Mouse (Mus musculus): ENCODE measurements at regions not wholly inside any gene's neighbourhood (a gene's known extent, or its start where the extent isn't known, plus 50 kb on each side); places are given as distances from the start of the nearest gene placed in this dataset.

GRCm38 (mm10) chr6:143614431-143614987, 447.5 kb downstream of the Etnk1 start:
- peak; percentile 47 for DNase-seq
- intact Hi-C loops (cut with DNase I): no loop called here

- DNase-seq: no peak
- intact Hi-C loops (cut with DNase I): no loop called here
Observed at GRCm38 (mm10) chr6:143615361-143615760, 448.3 kb downstream of the Etnk1 start.

- intact Hi-C loops (cut with DNase I): no loop called here
- DNase-seq: no peak
Observed at GRCm38 (mm10) chr6:143616386-143616785, 449.4 kb downstream of the Etnk1 start.

GRCm38 (mm10) chr6:143618558-143618957, 451.5 kb downstream of the Etnk1 start:
- DNase-seq: no peak
- intact Hi-C loops (cut with DNase I): no loop called here

DNA sequence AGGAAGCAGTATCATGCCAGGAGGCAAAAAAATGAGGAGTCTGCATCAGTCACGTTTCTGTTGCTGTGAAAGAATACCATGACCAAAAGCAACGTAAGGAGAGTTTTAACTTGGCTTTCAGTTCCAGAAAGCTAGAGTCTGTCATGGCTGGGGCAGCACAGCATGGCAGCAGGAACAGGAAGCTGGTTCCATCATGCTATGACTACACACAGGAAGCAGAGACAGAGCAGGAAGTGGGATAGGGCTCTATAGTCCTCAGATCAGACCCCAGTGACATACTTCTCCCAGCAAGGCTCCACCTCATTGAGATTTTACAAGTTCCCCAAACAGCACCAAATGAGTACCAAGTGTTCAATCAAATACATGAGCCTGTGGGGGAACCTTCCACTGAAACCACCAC, 453.6 kb downstream of the Etnk1 start:
- DNase-seq: no peak

GRCm38 (mm10) chr6:143622161-143622560, 455.1 kb downstream of the Etnk1 start:
- intact Hi-C loops (cut with DNase I): no loop called here
- DNase-seq: no peak

More for the DNA sequence above, 453.6 kb downstream of the Etnk1 start:
- intact Hi-C loops (cut with DNase I): no loop called here

- DNase-seq: no peak
- intact Hi-C loops (cut with DNase I): no loop called here
Observed at GRCm38 (mm10) chr6:143624901-143625300, 457.9 kb downstream of the Etnk1 start.

GRCm38 (mm10) chr6:143631581-143631980, 464.6 kb downstream of the Etnk1 start:
- intact Hi-C loops (cut with DNase I): no loop called here
- no peak for DNase-seq

DNA sequence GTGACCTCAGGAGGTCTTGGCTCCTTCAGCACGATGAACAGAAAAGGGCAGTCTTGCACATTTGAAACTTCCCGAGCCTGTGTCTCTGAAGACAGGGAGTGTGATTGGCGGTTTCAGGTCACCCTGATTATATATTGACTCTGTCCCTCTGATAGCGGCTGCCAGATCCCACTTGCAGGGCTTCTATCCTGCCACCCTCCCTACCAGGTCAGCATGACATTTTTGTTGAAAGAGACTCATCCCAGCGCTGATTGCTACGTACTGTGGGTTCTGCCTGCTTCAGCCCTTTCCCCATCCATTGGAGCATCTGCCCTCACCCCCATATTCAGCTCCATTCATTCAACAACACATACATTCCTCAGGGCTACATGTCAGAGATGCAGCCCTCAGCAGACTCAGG, 466.7 kb downstream of the Etnk1 start:
- intact Hi-C loops (cut with DNase I): no loop called here
- DNase-seq: no peak

DNA sequence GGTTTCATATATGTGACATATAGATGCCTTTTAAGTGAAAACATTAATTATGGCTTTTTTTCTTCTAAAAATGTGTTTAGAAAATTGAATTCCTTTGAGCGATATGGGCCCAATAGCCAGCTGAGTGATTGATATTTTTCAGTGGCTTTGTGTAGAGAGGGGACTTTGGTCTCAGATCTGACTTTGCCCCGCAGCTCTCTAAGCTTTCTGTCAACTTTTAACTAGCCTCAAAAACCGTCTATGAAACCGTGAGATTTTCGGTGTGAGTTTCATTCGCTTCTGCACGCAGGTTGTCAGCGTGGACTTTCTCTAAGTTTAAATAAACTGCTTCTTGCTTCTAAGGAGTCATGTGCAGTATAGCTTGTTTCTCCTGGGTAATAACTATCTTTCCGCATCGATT, 467.3 kb downstream of the Etnk1 start:
- intact Hi-C loops (cut with DNase I): no loop called here
- DNase-seq: no peak

GRCm38 (mm10) chr6:143635043-143635442, 468.0 kb downstream of the Etnk1 start:
- DNase-seq: no peak
- intact Hi-C loops (cut with DNase I): no loop called here

DNA sequence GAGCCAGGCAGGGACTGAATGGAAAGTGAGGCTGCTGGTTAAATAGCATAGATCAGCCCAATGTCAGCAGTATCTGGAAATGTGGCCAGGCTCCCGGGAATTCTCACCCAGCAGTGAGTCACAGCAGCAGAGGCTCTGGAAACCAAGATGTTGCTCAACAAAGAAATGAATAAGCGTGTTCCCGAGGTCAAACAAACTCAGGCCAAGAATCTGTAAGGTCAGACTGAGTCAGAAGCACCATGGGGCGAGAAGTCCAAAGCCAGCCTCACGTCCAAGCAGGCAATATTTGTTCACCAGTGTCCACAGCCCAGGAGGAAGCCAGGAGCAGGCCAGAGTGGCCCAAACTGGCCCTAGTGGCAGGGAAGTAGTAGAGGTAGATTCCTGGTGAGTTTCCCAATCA, 473.6 kb downstream of the Etnk1 start:
- no peak for DNase-seq
- intact Hi-C loops (cut with DNase I): no loop called here

- no peak for DNase-seq
- intact Hi-C loops (cut with DNase I): no loop called here
Observed at GRCm38 (mm10) chr6:143642052-143642451, 475.0 kb downstream of the Etnk1 start.

GRCm38 (mm10) chr6:143645989-143646388, 479.0 kb downstream of the Etnk1 start:
- intact Hi-C loops (cut with DNase I): no loop called here
- DNase-seq: no peak

GRCm38 (mm10) chr6:143648501-143648900, 481.5 kb downstream of the Etnk1 start:
- no peak for DNase-seq
- intact Hi-C loops (cut with DNase I): no loop called here

DNA sequence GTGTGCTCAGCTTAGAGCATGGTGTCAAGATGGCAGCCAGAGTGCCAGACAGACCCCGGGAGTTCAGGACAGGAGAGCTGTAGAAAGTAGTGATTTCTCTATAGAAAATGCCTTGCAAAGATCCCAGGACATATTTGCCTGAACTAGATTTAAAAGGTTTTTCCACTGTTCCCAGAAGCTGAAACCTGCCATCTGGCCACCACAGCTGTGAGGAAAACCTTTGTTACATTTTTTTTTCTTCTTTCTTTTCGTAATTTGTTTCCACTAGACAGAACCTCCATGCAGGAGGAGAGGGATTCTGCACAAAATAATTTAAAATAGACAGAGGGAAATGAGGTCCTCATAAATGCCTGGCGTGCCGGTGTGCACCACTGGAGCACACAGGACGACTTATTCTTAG, 489.6 kb downstream of the Etnk1 start:
- DNase-seq: no peak

GRCm38 (mm10) chr6:143660837-143661236, 493.8 kb downstream of the Etnk1 start:
- intact Hi-C loops (cut with DNase I): no loop called here
- no peak for DNase-seq

More for the DNA sequence above, 489.6 kb downstream of the Etnk1 start:
- intact Hi-C loops (cut with DNase I): no loop called here

GRCm38 (mm10) chr6:143663306-143663705, 496.3 kb downstream of the Etnk1 start:
- intact Hi-C loops (cut with DNase I): no loop called here
- no peak for DNase-seq

- intact Hi-C loops (cut with DNase I): no loop called here
- no peak for DNase-seq
Observed at GRCm38 (mm10) chr6:143665374-143665773, 498.4 kb downstream of the Etnk1 start.

- DNase-seq: no peak
- intact Hi-C loops (cut with DNase I): no loop called here
Observed at GRCm38 (mm10) chr6:143668551-143668950, 501.5 kb downstream of the Etnk1 start.

DNA sequence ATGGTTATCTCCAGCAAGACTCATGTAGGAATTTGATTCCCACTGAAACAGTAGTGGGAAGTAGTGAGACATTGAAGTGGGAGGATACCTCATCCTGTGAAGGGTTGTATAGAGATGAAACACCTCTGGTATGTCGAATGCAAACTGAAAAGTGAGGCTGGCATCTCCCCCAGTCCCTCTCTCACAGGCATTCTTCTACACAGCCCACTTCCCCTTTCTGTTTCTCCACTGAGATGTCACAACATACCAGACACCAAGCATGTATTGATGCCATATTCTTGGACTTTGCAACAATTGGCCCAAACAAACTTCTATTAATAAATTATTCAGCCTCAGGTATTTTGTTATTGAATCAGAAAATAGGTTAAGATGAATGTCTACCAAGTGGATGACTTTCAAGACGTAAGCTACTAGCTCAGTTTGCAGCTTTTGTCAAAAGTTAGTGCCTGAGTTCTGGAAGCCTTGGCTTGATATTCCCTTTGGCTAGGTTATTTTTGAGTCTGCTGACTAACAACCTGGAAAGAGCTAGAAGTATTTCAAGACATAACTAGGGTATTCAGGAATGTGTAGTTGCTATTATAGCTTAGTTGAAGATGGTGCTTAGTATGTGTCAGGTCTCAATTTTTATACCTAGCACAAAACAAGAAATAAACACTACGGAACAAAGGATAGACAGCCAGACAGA, 502.6 kb downstream of the Etnk1 start:
- DNase-seq: no peak
- intact Hi-C loops (cut with DNase I): no loop called here

- intact Hi-C loops (cut with DNase I): no loop called here
Observed at GRCm38 (mm10) chr6:143690131-143690530, 523.1 kb downstream of the Etnk1 start.

DNA sequence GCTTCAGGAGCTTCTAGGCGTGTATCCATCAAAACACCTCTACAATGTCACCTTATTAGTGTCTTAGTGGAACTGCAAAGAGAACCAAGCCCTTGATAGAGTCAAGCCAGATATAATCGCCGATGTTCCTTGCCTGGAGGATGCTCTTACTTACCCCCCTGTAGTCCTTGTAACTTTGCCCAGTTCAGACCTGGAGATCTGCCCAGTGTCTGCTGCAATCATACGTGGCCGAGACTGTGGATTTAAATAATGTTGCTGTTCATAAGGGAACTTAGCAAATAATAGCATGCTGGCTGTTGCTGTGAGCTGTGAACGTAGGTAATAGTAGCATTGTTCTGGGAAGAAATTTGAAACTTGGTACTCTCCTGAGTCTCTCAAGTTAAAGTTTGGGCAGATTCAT, 523.8 kb downstream of the Etnk1 start:
- peak; percentile 70 for DNase-seq

More at GRCm38 (mm10) chr6:143690131-143690530, 523.1 kb downstream of the Etnk1 start:
- no peak for DNase-seq

More for the DNA sequence above, 523.8 kb downstream of the Etnk1 start:
- intact Hi-C loops (cut with DNase I): no loop called here
